Mouse (Mus musculus) frontal cortex, postnatal 14 days (tissue): Measurements from ENCODE around the gene Msx3.

Source experiments
- DNase-seq, 2 experiments: peaks; one replicate each; pipeline ENCODE4 v3.0.0; 2022; ENCODE audit warnings: low spot score in 2 of 2

The Msx3 gene

DNA sequence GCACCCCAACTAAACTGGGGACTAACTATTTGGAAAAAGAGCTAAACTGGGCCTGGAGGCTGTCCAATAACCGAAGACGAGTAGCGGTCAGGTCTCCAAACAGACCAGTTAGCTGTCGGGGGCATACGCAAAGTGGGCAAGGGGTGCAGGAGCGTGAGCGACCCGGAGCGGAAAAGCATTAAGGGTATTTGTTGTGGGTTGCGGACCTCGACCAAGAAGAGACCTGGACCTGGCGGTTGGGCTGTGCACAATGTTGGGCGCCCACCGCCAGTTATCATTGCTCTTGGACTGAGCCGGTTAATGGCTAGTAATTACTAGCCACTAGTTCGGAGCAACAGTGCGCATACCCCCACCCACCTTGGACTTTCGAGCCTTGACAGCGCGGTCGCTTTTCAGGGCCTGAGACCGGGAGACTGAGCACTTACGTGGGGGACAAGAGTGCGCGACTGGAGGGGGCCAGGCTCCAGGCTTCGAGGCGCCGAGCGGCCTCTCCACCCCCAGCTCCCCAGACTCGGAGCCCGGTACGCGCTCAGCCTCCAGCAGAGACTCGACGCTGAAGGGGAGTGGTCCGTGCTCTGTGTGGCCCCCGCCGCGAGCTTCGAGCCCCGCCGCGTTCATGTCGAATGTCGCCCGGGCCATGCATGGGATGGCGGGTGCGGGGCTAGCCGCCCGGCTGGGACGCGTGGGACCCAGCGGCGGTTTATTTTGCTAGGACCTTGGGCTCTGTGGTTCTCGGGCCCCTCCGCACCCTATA lies at the start of gene Msx3:
Gene Msx3 (minus strand): TSS at position 729 of the 754 bp plus-strand sequence.
- no peak for DNase-seq

- no peak for DNase-seq
Observed at GRCm38 (mm10) chr7:140098466-140098865, 49.6 kb upstream of the Msx3 start.

GRCm38 (mm10) chr7:140096055-140096454 lies 47.2 kb upstream of the Msx3 start:
- DNase-seq: no peak

DNA sequence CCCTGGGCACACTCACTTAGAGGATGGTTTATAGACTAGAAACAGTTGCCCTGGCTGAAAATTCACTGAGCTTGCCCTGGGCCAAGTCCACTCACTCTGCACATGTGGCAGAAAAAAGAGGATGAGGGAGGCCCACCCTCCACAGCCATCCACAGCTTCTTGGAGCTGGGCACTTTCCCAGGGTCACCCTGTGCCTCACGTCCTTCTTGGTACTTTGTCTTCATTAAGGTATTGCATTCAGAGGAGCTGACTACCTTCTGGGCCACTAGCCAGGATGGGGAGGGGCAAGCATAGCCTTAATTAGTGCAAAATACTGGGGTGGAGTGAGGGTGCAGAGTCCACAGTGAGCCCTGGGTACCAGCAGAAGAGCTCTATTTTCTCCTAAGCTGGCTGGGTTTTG lies 46.7 kb upstream of the Msx3 start:
- no peak for DNase-seq

GRCm38 (mm10) chr7:140094954-140095353 lies 46.1 kb upstream of the Msx3 start:
- DNase-seq: no peak

- DNase-seq: no peak
Observed at GRCm38 (mm10) chr7:140092924-140093528, 44.1 kb upstream of the Msx3 start, which contains the start of gene Prap1. Prap1 (plus strand) TSS chr7:140093395.

DNA sequence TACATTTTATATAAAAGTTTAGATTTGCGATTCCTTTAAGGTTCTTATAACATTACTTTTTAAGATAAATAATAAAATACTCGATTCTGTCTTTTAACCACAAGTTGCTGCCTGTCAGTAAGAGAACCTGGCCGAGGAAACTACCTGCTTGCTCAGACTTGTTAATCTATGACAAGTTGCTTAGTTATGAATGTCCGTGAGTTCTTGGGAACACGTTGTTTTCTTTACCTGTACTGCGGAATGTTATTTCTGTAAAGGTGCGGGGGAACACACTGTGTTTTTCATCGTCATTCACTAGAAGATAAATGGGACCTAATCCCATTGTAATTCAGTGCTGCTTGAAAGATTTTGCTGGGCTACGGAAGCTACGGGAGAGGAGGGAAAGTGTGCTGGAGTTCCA lies 41.7 kb upstream of the Msx3 start:
- no peak for DNase-seq

DNA sequence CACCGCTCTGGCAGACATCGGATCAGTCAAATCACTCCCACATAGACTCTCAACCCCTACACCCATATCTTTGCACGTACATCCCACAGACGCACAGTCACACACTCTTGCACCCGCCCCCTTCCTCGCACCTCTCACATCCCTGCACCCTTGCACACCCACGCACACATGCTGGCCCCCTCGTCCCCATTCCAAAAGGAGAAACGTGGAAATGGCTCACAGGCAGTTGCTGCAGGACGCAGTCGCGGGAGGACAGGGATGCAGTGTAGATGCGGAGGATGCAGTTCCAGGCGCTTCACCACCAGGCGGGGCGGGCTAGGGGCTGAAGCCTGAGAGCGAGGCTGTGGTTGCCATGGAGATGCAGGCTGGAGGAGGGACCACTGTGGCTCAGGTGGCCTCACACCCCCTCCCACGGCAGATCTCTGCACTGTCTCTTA lies 33.4 kb upstream of the Msx3 start, which contains the start of gene Caly:
Gene Caly (minus strand): TSS at position 307 of the 437 bp plus-strand sequence.
- peak; percentile 88 to 92 for DNase-seq

GRCm38 (mm10) chr7:140081408-140082241 lies 32.7 kb upstream of the Msx3 start:
- no peak for DNase-seq

GRCm38 (mm10) chr7:140080503-140081156 lies 31.7 kb upstream of the Msx3 start:
- DNase-seq: peak; percentile 83 to 88

GRCm38 (mm10) chr7:140078711-140079110 lies 29.8 kb upstream of the Msx3 start:
- DNase-seq: peak in 1 of 2 experiments; percentile 68

DNA sequence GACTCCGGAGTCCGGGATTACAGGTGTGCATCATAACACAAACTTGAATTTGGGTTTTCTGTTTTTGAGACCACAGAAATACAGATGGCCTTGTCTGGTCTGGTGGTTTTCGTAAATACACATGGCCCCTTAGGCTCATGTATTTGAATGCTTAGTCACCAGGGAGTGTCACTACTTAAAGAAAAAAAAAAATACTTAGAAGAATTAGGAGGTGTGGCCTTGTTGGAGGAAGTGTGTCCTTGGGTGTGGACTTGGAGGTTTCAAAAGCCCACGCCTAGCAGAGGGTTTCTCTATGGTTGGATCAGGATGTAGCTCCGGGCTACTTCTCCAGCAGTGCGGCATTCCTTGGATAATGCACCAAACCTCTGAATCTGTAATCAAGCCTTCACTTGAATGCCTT lies 28.8 kb upstream of the Msx3 start:
- no peak for DNase-seq

- no peak for DNase-seq
Observed at GRCm38 (mm10) chr7:140070042-140070711, 21.3 kb upstream of the Msx3 start.

DNA sequence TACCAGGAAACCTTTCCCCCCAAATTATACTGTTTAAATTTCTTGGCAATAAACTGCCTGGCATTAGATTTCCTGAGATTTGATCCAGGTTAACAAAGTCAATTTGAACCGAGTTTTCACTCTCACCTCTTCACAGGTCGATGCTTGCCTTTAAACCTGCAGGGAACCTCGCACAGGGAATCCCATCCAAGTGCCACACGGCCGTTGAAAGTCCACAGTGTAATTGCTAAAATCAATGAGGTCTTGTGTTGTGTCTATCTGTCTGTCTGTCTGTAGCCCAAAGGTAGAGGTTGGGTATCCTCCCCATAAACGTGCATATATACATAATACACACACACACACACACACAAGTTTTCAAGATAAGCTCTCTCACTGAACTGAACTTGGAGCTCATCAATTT lies 18.5 kb upstream of the Msx3 start:
- DNase-seq: no peak

- peak; percentile 57 to 76 for DNase-seq
Observed at GRCm38 (mm10) chr7:140063092-140063491, 14.2 kb upstream of the Msx3 start.

DNA sequence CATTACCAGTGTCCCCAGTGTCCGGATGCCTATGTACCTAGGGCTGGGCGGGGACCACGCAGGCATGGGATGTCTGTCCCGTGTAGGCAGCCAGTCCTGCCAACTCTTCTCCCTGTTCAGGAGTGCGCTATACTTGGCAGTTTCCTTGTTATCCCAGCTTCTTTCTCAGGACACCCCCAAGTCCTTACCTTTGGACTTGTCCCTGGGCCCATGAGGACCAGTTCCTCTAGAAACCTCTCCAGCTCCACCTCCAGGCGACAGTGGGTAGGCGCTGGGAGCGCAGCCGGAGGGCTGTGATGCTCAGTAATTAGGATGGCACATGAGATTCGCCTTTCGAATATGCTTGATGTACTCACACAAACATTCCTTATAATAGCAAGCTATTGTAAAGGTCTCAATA lies 13.4 kb upstream of the Msx3 start:
- no peak for DNase-seq

- no peak for DNase-seq
Observed at GRCm38 (mm10) chr7:140061832-140062130, 12.9 kb upstream of the Msx3 start.

DNA sequence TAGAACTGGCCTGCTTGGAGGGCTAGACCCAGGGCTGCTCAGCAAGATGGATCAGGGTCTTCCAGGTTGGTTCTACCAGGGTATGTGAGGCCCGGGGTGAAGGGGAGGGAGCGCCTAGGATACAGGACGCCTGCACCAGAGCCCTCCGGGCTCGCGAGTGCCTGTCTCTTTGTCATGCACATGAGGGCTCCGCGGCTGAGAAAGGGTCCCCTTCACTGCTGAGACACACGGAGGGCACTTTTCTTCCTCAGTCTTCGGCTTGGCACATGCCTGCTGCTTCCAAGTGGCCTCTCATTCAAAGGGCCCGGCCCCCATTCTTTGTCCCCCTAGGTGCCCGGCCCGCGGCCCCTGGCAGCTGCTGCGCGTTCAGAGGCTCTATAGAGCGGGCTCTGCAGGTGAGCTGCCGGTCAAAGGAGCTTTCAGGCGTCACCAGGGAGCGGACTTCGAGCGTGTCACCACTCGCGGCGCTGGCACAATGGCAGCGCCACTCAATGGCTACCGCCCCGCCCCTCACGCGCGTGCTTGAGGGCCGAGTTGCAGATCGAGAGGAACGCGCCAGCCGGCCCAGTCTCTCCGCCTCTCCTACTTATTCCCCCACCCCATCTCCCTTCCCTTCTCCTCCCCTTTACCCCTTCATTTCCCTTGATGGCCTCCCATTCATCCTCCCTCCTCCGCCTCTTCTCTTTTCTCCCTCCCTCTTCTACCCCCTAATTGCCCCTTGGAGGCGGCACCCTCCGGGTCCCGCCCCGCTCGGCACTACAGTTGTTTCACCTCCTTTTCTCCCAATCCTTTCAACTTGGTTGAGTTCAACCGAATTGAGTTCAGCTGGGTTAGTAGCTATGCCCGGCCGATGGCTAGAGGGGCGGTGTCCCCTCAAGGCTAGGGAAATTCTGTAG lies 12.3 kb upstream of the Msx3 start:
- DNase-seq: no peak

DNA sequence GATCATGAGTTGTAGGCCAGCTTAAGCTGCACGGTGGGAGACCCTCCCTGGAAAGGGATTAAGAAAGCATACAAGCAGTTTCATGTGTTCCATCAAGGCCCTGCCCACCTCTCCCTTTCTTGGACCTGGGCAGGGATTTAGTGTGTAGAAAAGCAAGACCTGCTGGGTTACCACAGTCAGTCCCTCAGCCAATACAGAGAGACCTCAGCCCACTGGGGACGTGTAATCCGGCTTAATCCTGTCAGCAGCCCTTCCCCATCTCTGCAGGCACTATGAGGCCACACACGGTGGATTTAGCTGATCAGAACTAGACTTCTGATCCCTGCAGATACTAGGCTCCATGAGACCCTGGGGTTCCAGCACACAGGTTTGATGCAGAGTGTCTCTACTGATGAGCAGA lies 10.7 kb upstream of the Msx3 start:
- DNase-seq: no peak

- DNase-seq: no peak
Observed at GRCm38 (mm10) chr7:140058528-140058927, 9.6 kb upstream of the Msx3 start.
